Mouse (Mus musculus) thymus, adult 18-20 months (tissue): Measurements from ENCODE around the gene Atp6v0a2.
"Not testable (repeated sequence)": the region's sequence is repeated elsewhere in the genome, so short reads cannot be mapped to it uniquely, and the experiment has no call there.

Experiments
- DNase-seq, 2 experiments: peaks; one replicate each; pipeline ENCODE4 v3.0.0; 2022; ENCODE audit warnings: mixed read lengths in 2 of 2

Atp6v0a2 gene

GRCm38 (mm10) chr5:124628448-124629363 is at the start of gene Atp6v0a2:
Atp6v0a2 (plus strand) TSS chr5:124628576.
- DNase-seq: peak; percentile 91 to 92

- peak; percentile 76 to 85 for DNase-seq
These were observed 49.6 kb upstream of the Atp6v0a2 start, which contains the start of the genes Eif2b1 and Gtf2h3 for GRCm38 (mm10) chr5:124578633-124579317. Eif2b1 (minus strand) TSS chr5:124579131. Gtf2h3 (plus strand) TSS chr5:124579140.

DNA sequence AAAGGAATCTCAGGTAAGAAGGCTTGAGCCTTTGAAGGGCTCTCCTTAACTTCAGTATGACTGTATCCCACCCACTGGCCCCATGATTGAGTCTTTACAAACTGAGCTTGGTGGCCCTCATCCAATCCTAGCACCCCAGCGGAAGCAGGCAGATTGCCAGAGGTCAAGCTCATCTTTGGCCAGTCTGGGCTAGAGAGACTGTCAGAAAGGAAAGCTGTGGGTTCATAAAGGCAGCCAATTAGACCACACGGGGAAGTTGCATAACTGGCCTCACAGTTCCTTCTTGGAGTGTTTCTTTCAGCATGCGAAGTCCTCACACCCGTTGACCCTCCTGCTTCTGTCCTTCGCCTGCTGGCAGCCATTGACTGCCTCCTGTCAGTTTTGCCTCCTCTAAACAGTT is 45.9 kb upstream of the Atp6v0a2 start:
- no peak for DNase-seq

DNA sequence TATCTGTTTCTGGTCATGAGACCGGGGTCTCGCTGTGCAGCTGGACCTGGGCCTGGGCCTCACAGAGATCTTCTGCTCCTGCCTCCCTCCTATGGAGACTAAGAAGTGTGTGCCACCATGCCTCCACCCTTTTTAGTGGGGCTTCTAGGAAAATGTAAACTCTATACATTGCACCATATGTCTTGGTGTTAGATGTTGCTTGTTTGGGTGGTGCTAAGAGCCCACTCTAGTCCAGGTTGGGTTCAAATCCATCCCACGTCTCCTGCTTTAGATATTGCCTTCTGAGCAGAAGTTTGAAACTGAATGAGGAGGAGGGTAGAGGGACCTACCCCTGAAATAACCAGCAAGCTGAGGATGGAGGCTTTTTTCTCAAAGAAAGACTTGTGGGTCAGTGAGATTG is 35.6 kb upstream of the Atp6v0a2 start:
- no peak for DNase-seq

- peak; percentile 32 to 53 for DNase-seq
These were observed 29.9 kb upstream of the Atp6v0a2 start for GRCm38 (mm10) chr5:124598224-124599174.

GRCm38 (mm10) chr5:124599726-124600125 is 28.6 kb upstream of the Atp6v0a2 start:
- not testable (repeated sequence) for DNase-seq

- DNase-seq: peak in 1 of 2 experiments; percentile 37
These were observed 26.0 kb upstream of the Atp6v0a2 start for GRCm38 (mm10) chr5:124602349-124602748.

- DNase-seq: no peak
These were observed 24.1 kb upstream of the Atp6v0a2 start for GRCm38 (mm10) chr5:124604296-124604695.

DNA sequence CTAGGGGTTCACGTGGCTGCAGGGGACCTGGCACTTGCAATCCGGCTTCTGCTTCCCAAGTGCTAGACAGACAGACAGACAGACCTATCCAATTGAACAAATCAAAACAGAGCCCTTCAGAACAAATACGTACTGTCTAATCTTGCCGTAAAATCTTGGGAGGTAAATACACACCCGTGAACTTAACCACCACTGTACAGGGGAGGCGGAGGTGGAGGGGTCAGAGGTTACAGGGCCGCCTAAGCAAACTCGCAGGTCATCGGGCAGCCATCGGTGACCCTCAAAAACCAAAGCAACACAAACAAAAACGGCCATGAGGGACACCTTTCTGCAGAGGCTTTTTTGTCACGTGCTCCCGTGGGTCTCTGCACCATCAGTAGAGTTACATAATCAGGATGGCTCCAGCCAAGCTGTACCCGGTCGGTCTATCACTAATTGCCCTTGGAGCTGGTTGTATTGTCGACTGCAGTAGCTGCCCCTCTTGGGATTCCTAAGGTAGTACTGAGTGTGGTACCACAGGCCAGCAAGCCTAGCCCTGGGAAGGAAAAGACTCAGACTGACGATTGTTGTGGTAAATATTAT is 23.2 kb upstream of the Atp6v0a2 start:
- no peak for DNase-seq

DNA sequence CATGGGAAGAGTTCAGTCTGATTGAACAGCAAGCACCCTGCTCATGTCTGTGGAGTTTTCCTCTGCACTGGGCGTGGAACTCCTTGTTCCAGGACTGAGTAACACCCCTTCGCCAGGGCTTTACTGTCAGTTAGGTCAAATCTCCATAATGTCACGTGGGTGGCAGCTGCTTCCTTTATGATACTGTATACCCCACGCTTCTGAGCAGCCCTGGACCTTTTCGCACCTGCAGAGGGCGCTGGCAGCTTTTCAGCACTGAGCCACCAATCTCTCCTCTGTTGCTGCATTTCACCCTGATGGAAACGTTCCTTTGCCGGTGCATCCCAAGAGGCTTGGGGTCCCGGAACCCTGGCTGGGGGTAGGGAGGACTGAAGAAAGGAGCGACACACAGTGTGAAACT is 17.4 kb upstream of the Atp6v0a2 start:
- DNase-seq: no peak

- peak; percentile 38 to 64 for DNase-seq
These were observed 13.7 kb upstream of the Atp6v0a2 start for GRCm38 (mm10) chr5:124614709-124615108.

GRCm38 (mm10) chr5:124618711-124619110 is 9.7 kb upstream of the Atp6v0a2 start:
- DNase-seq: no peak

GRCm38 (mm10) chr5:124621362-124621761 is 7.0 kb upstream of the Atp6v0a2 start:
- DNase-seq: no peak

DNA sequence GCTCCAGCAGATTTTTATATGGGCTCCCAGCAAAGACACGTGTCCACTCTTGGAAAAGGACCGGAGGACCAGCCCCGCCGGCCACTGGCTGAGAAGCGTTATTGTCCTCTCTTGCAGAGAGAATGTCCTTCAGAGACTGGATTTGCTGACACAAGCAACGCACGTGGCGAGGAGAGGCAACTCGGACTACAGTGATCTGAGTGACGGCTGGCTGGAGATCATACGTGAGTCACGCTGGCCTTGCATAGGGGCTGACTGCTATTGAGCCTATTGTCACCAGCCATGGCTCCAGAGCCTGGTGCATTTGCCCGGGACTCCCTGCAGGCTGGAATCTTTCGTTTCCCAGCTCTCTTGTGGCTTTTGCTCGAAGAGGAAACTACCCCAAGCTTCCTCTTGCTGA is 5.5 kb upstream of the Atp6v0a2 start:
- no peak for DNase-seq

GRCm38 (mm10) chr5:124624291-124624690 is 4.1 kb upstream of the Atp6v0a2 start:
- DNase-seq: no peak

DNA sequence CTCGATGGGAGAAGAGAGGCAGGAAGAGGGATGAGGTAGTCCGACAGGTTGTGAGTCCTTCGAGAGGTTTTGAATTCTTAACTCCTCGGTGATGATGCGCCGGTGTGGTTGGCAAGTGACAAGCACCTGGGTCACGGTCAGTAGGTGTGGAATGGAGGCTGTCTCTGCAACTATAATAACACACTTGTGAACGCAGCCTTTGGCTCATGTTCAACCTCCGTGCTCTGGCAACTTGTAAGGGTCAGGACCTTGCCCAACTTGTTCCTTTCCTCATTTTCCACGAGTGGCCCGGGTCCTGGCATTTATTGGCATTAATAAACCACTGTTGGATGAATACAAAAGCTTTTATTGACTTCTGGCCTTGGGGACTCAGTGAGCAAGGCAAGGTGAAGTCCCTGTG is 1.3 kb downstream of the Atp6v0a2 start:
- DNase-seq: no peak

DNA sequence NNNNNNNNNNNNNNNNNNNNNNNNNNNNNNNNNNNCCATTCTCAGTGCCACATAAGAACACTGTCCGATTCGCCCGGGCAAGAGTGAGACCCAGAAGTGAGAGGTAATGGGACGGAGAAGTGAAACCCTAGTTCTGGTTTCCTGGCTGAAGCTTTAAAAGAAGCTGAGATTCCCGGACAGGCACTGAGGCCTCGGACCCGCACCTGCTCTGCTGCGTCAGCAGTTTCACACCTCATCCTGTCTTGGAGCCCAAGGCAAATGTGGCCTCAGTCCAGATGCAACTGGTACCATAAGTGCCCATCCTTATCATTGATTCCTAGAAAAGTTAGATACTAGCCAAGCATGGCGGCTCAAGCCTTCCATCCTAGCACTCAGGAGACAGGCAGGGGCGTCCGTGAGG is 3.3 kb downstream of the Atp6v0a2 start:
- no peak for DNase-seq

DNA sequence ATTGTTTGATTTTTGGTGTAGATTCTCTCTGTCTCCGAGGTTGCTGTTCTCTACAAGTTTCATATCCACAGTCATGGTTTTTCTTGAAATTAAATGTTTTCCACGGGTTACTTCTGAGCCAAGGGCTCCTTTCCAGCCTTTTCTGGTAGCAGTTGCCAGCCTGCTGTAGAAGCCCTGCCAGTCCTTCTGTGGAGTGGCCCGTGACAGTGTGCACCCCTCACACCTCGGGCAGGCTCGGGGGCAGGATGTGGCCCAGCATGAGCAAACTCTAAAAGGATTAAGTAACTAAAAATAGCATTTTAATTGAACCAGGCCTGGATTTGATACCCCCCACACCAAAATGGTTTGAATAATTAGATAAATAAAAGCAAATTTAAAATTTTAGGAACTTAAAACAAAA is 4.1 kb downstream of the Atp6v0a2 start:
- DNase-seq: no peak

- peak in 1 of 2 experiments; percentile 60 for DNase-seq
These were observed 5.0 kb downstream of the Atp6v0a2 start for GRCm38 (mm10) chr5:124633425-124633824.

- DNase-seq: not testable (repeated sequence)
These were observed 6.7 kb downstream of the Atp6v0a2 start for GRCm38 (mm10) chr5:124635068-124635467.

DNA sequence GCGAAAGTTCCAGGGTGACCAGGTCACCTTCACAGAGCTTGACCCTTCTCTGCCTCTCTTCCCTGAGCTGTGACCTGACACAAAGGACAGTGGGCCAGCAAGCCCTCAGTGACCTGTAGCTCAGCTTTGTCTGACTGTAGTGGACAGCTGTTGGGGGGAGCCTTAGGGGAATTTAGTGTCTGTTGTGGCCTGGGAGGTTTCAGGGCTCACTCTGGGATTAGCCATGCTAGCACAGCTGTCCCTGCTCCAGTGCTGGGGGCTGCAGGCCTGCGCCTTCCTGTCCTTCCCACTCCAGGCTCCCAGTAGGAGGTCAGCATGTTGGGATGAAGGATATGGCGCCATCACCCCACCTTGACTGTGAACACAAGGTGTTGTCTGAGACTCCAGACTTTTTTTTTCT is 7.8 kb downstream of the Atp6v0a2 start:
- no peak for DNase-seq

DNA sequence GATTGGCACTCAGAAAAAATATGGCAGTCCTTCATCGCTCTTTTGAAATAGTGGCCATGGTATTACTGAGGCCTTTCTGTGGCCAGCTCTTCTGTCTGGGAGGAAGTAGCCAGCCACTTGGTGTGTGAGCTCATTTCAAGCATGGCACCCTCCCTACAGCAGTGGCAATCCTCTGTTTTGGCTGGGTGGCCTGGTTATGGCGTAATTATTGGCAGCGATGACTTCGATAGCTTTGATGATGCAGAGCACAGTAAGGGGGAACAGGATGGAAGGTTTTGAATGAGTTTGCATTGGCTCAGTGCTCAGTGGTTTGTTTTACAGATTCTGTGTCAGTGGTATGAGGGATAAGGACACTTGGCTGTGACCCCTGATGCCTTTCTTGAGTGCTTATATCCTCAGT is 8.3 kb downstream of the Atp6v0a2 start:
- DNase-seq: no peak
